Mouse (Mus musculus): ENCODE measurements around the gene Pitpnm2.
A peak's percentile ranks its signal among the peaks of the same experiment; 100 is the strongest.

Pitpnm2 gene

GRCm38 (mm10) chr5:124182097-124182496, 67.5 kb downstream of the Pitpnm2 start:
- no peak for DNase-seq (ENCODE audit: extremely low spot score)

DNA sequence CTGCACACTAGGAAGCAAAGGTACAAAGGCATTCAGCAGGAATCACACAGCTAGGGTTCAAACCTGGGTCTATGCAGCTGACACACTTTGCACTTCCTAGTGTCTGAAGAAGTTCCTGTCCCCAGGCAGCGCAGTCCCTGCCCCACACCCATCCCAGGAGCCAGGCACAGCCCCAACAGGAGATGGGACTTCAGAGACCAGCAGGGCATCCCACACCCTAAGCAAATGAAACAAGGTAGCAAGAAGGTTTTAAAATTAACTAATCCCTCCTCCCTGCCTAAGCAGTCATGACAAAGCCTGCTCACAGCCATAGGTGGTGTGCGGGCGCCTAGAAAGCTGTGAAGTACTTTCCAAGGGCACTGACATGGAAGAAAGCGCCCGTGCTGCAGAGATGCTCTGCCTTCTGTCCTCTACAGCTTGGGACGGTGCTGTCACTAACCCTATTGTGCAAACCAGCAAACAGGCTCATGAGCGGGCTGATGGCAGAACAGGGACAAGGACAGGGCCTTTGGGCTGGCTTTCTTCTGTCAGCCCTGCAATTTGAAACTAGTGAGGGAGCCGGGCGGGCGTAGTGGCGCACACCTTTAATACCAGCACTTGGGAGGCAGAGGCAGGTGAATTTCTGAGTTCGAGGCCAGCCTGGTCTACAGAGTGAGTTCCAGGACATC, 68.9 kb downstream of the Pitpnm2 start:
- no peak for DNase-seq (ENCODE audit: extremely low spot score)

DNA sequence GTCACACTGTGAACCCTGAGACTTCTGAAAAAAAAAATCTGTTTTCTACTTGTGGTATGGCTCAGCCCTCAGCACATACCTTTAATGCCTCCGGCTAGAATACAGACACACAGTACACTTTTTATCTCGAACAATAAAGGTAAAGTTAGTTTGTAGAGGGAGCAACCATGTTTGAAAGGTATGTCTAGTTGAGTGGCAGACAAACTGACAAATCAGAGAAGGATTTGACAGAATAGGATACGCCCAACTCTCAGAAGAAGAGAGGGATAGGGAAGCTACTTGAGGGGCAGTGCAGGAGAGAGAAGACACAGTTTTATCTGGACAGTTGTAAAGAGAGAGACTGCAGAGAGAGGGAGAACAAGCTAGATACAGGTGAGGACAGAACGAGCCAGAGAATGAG, 70.1 kb downstream of the Pitpnm2 start:
- no peak for DNase-seq (ENCODE audit: extremely low spot score)

- DNase-seq (ENCODE audit: extremely low spot score): peak; percentile 36
Observed at GRCm38 (mm10) chr5:124176726-124177132, 72.8 kb downstream of the Pitpnm2 start.

DNA sequence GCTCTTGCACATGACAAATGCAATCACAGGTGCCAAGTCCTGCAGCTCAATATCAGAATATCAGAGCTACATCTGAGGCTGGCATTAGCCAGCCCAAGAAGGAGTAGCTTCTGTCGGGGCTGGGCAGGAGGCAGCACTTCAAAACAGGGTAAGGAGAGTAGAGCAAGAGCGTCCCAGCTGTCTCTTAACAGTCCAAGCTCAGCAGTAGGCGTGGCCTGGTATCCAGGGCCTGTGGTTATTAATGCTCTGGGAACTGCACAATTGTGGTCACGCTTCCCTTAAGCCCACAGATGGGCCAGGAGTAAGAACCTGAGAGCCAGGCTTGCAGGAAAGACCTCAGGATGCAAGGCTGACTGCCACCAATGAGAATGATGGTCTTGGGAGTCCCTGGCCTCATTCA, 74.4 kb downstream of the Pitpnm2 start:
- DNase-seq (ENCODE audit: extremely low spot score): no peak

GRCm38 (mm10) chr5:124173012-124173985, 76.3 kb downstream of the Pitpnm2 start:
- DNase-seq (ENCODE audit: extremely low spot score): no peak

DNA sequence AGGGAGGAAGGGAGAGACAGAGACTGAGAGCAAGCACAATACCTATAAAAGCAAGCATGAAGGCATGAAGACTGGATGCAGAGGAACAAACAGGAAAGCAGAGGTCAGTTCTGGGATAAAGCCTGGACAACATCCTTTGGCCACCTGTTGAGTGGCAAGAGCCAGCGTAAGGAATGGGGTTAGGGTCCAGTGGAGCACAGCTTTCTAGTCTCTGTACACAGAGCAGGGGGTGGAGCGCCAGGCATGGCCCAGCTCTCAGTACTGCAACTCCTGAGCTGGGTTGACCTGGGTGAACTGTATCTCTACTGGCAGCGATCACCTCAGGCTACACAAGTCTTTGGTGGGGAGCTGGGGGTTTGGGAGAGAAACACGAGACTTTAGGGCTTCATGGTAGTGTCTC, 77.3 kb downstream of the Pitpnm2 start:
- DNase-seq (ENCODE audit: extremely low spot score): no peak

GRCm38 (mm10) chr5:124171781-124172180, 77.8 kb downstream of the Pitpnm2 start:
- DNase-seq (ENCODE audit: extremely low spot score): no peak

DNA sequence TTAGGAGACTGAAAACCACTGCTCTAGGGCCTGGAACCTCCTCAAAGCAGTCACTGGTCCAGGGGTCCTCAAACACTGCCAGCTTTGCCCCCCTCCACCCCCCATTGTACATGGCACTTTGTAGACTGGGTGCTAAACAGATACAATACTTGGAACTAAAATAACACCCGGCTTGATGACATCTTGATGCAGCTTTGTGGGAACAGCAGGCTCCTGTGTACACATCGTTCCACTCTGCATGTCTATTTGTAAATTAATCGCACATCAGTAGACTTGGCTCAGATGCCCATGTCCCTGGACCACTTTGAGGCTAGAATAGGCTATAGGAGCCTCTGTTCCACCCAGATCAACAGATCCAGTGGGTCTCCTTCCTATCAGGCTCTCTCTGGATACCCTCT, 80.3 kb downstream of the Pitpnm2 start:
- no peak for DNase-seq (ENCODE audit: extremely low spot score)

GRCm38 (mm10) chr5:124168428-124169223, 80.9 kb downstream of the Pitpnm2 start:
- no peak for DNase-seq (ENCODE audit: extremely low spot score)

DNA sequence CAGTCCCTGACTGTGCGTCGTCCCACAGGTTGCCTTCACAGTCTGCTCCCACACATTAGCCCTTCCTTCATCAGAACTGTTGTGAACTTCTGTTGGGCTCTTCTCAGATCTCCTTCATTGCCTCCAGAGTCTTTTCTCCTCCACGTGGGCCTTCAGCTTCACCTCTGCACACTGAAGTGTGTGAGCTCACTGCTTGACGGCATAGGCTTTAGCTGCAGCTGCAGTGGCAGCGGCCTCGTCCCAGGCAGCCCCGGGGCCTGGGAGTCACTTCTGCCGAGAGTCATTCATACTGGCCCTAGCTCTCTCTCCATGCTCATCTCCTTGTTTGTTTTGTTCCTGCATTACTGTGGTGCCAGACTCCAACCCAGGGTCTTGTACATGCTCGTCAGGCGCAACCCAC, 81.9 kb downstream of the Pitpnm2 start:
- DNase-seq (ENCODE audit: extremely low spot score): no peak

DNA sequence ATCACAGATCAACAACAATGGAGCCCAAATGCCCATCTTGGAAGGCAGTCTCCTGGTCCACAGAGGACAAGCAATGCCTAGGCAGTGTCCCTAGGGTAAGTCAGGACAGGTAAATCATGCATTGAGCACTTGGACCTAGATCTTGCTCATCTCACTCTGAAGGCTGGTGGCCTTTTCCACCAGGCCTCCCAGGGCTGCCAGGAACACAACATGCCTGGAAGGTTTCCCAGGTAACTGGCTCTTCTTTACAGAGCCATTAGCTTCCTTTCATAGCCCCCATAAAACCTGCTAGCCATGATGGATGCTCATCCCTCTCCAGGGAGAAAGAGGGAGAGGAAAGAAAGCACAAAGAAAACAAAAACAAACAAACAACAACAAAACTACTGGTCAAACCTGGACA, 82.8 kb downstream of the Pitpnm2 start:
- DNase-seq (ENCODE audit: extremely low spot score): no peak

- DNase-seq (ENCODE audit: extremely low spot score): no peak
Observed at GRCm38 (mm10) chr5:124165622-124166570, 83.7 kb downstream of the Pitpnm2 start.

DNA sequence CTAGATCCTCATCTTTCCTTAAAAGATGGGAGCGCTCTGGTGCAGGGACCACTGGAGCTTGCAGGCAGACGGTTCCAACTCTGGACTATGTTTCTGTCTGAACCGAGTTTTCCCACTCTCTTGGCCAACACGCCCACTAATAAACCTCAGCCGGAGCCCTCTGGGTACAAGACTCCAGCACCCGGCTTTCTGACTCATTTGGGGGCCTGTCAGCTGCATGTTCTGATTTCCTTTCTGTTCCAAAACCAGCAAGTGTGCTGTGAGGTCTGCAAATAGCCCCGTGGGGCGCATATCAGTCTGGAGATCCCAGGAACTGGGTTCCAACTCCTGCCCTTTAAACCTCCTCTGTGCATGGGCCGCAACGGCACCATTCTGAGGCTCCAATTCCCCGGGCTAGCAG, 86.1 kb downstream of the Pitpnm2 start:
- no peak for DNase-seq (ENCODE audit: extremely low spot score)

GRCm38 (mm10) chr5:124162577-124162976, 87.0 kb downstream of the Pitpnm2 start:
- peak; percentile 66 for DNase-seq (ENCODE audit: extremely low spot score)

GRCm38 (mm10) chr5:124161831-124162230, 87.7 kb downstream of the Pitpnm2 start:
- no peak for DNase-seq (ENCODE audit: extremely low spot score)

DNA sequence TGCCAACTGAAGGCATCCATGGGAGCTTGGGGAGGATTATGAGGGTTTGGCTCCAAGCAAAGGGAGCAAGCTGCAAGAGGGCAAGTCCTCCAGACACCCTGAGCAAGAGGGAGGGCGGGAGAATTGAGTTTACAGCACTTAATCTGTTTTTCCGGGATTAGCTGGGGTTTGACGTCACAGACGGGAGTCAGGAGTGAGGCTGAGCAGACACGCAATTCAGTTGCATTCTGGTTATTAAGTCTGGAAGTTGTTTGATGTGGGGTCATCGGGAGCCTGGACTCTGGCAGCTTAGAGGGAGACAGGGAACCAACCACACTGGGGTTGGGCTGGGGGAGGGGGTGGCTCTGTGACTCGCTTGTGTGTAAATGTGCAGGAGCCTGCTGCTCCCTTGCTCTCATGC, 90.1 kb downstream of the Pitpnm2 start:
- DNase-seq (ENCODE audit: extremely low spot score): no peak

DNA sequence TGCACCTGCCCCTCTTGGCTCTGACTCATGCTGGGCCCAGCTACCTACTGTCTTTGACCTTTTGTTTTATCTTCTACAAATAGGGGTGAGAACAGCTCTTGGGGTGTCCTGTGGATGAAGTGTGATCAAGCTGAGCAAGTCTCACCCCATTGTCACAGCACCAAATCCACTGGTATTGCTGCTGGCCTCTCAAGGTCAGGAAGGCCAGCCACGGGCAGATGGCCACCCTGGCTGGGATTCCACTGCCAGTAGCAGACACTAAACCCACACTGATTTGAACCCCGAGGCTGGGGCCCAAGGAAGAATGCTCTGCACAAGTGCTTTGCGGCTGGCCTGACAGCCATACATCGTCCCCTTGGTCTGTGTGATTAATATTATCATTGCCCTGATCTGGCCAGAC, 91.3 kb downstream of the Pitpnm2 start:
- no peak for DNase-seq (ENCODE audit: extremely low spot score)

DNA sequence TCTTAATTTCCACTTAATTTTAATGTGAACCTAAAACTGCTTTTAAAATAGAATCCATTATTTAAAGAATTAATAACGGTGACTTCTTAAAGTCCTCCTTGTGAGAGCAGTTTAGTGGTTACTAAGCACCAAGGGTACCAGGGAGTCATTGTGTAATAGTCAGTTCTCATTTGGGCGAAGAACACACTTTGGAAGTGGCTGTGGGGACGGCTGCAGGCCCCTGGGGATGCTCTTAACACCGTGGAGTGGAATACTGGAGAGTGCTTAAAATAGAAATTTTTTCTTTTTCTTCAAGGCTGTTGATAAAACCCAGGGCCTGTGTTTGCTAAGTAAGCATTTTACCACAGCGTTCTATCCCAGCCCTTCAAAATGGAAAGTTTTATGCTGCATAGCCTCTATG, 93.6 kb downstream of the Pitpnm2 start:
- DNase-seq (ENCODE audit: extremely low spot score): no peak

GRCm38 (mm10) chr5:124152734-124153133, 96.8 kb downstream of the Pitpnm2 start:
- DNase-seq (ENCODE audit: extremely low spot score): no peak

- DNase-seq (ENCODE audit: extremely low spot score): no peak
Observed at GRCm38 (mm10) chr5:124150895-124151294, 98.7 kb downstream of the Pitpnm2 start.
